Mouse (Mus musculus): Measurements from ENCODE around the gene Aldh3b3.

The Aldh3b3 gene

DNA sequence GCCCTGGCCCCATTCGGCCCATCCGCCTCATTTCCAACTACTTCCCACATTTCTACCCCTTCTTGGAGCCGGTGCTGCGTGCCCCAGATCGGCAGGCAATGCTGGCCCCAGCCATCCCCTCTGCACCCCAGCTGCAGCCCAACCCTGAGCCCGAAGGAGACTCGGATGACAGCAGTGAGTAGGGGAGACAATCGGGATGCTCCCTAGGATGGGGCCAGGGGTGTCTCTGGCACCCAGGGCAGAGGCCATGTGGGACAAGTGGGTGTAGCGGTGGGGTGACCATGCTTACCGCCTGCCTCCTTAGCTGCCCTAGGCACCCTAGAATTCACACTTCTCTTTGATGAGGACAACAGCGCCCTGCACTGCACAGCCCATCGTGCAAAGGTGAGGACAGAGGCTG is 45.2 kb downstream of the Aldh3b3 start:
- DNase-seq: no peak

DNA sequence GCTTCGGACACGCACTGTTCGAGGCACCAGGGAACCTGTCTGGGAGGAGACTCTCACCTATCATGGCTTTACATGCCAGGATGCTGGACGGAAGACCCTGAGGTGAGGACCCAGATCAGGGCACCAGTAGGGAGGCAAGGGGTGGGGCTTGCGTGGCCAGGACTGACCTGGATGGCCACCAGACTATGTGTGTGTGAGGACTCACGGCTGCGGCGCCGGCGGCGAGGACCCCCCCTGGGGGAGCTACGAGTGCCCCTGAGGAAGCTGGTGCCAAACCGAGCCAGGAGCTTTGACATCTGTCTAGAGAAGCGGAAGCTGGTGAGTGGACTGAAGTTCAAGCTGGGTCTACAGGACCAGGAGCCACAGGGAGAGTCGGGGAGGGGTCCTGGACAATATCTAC is 45.9 kb downstream of the Aldh3b3 start:
- peak in 1 of 2 experiments; percentile 12 for DNase-seq

DNA sequence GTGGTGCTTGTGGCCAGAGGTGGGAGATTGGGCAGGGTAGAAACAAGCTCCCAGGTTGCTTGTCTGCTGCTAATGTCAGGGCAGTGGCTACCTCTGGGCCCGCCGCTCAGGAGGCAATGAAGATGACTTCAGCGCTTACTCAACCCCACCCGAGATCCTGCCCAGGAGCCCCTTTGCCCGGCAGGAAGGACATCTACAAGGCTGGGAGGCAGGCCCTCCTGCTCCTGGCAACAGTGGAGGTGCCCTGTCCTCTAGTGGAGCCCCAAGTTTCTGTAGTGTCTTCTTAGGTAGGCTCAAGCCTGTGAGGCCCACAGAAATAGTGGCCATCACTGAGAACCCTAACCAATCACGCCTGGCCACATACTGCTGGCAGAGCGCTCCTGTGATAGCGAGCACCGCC is 46.6 kb downstream of the Aldh3b3 start:
- DNase-seq: no peak

GRCm38 (mm10) chr19:4005971-4006370 is 47.5 kb downstream of the Aldh3b3 start:
- DNase-seq: no peak

DNA sequence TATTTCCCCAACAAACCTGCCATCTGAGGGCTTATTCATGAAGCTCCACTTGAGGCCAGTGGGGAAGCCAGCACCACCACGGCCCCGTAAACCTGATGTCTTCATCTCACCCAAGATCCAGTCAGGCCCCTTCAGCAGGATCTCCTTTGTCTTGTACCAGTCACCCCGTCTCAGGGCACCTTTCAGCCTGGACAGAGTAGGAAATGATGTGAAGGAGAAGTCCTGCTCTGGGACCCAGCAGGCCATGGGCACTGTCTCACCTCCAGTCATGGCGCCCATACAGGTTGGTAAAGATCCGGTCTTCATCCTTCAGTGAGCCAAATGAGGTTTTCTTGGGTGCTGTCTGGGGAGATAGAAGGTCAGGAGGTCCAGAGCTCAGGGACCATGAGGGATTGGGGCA is 52.6 kb downstream of the Aldh3b3 start:
- peak in 1 of 2 experiments; percentile 10 for DNase-seq

DNA sequence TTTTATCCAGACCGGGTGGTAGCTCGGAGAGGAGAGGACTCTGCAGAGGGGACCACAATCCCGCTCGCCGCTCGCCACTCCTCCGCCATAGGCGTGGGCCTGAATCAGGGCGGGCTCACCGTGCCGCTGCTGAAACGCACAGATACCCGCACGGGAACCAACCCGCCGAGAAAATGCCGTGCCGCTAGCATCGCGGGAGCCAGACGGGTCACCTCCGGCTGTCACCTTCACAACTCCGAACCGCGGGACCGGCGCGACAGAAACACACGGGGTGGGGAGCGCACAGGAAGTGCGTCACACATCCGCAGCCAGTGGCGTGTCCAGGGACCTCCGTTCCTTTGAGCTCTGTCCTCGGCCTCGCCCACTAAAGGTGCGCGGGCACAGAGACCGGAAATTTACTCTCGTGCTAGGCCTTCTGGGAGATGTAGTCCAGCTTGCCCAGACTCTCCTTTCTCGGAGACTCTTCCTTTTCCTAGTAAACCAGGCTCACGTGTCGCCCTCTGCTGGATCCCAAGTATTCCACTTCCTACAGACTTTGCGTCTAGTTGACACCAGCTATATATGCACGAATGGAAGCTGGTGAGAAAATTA is 54.1 kb downstream of the Aldh3b3 start, which contains the start of gene Ndufv1:
TSS of gene Ndufv1 (minus strand) at position 375 of the 591 bp plus-strand sequence.
- DNase-seq: peak; percentile 96 to 98

DNA sequence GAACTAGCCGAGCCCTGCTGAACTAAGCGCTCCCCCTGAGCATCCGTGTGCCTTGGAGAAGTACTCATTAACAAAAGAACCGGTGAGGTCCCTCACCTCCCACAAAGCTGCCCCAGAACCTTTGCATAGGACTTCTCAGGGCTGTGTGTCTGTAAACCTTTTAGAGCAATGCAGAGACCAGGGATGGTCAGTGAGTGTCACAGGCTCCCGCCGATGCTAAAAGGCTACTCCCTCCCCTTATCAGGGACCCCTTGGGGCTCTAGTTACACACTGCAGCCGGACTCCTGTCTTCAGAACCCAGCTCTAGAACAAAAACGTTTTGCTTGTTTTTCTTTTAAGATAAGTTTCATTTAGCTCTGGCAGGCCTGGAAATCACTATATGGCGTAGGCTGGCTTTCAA is 54.6 kb downstream of the Aldh3b3 start:
- DNase-seq: no peak

DNA sequence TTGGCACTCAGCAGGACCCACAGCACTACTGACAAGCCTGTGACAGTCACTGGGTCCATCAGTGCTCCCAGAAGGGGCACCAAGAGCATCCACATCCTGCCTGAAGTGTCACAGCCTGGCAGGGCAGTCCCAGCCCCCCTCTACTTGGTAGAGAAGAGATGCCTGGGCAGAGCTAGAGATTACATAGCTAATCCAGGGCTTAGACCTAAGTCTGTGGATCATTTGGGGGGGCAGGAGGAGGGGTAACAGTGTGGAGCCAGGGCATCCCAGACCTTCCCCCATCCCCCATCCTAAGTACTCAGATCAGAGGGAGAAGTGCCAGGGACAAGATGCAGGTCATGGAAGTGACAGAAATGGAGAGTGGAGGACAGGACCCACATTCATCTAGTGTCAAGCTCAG is 56.4 kb downstream of the Aldh3b3 start:
- no peak for DNase-seq

GRCm38 (mm10) chr19:4015635-4016034 is 57.2 kb downstream of the Aldh3b3 start:
- DNase-seq: no peak

GRCm38 (mm10) chr19:4017921-4018587 is 59.6 kb downstream of the Aldh3b3 start:
- no peak for DNase-seq

DNA sequence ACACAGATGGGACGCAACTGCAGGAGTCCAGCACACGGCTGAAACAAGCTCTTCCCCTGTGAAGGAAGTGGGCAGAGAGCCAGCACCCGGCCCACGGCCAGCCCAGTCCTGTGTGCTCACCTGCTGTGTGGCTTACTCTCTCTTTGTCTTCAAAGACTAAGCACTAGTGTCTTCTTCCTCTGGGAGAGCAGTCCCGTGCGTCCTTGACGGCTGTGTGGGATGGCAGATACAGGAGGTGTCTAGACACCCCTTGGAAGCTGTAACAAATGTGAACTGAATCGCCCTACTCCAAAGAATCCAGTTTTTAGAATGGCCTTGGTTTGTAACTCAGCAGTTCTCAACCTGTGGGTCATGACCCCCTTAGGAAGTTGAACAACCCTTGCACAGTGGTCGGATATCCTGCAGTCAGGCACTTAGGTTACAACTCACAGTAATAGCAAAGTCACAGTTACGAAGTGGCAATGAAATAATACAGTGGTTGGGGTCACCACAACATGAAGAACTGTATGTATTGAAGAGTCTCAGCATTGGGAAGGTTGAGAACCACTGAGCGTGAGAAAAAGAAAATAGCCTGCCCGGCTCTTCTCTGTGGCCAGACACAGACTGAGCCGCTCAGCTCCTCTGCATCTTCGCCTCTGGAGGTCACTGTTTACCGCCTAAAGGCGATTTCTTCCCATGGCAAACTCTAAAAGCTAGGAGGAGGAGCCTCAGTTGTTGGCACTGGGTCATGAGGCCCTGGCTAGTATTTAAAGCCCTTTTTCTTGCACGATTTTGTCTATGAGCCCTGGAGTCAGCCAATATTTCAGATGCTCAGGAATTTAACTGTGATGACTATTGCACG is 60.5 kb downstream of the Aldh3b3 start:
- DNase-seq: peak; percentile 88 to 90
